Mouse (Mus musculus): ENCODE measurements around the gene Olfr1046.
"Not testable (repeated sequence)": the region's sequence is repeated elsewhere in the genome, so short reads cannot be mapped to it uniquely, and the experiment has no call there.

Gene Olfr1046

DNA sequence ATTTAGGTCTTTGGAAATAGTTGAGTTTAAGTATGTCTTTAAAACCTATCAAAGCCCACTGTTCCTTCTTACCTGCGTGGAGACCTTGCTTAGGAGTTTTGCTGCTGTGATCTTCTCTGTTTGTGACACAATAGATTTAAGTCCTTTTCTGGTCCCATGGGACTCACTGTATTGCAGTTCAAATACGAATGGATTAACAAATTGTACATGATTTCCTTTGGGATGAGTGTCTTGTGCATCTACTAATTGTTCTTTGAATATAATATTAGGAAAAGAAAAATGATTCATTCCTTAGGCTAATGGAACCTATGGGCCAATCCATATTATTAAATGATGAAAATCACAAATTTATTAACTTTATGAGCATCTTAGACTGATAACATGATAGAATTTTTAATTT, at the start of gene Olfr1046:
Gene Olfr1046 (minus strand): TSS at position 101 of the 400 bp plus-strand sequence.
- no peak for DNase-seq

DNA sequence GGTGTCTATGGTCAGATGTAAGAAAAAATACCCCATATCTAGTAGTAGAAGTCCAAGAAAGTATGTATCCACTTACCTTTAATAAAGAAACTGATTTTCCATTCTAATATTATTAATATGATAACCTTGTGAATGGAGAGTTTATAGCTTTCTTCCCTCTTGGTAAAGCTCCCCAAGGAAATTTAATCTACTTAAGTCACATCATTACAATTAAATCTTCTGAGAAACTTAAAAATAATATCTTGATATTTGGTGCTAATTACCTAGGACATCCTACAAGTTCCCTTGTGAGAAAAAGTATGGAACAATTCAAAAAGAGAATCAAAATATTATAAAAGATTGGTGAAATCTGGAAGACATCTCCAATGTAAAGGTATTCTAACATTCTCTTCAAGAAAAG, 39.1 kb upstream of the Olfr1046 start, which contains the start of gene Olfr1049:
Gene Olfr1049 (minus strand): TSS at position 101 of the 400 bp plus-strand sequence.
- DNase-seq, result not testable (repeated sequence)

DNA sequence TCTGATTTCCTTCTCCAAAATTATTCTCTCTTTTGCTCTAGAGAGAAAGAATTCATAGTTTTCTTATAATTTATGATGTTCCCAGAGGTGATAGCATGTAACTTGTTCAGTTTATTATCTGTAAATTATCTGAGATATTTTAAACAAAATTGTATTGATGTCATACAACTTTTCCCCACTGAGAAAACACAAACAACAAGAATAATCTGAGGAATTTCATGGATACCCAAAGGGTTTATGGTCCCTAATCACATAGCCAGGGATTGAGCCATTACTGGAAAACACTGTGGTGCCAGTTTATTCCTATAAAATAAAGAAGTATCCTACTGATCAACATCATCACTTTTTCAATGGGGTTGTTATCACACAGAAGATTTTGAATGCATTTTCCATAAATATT, 21.1 kb upstream of the Olfr1046 start, which contains the start of gene Olfr1048:
Gene Olfr1048 (minus strand): TSS at position 101 of the 400 bp plus-strand sequence.
- DNase-seq, result no peak

DNA sequence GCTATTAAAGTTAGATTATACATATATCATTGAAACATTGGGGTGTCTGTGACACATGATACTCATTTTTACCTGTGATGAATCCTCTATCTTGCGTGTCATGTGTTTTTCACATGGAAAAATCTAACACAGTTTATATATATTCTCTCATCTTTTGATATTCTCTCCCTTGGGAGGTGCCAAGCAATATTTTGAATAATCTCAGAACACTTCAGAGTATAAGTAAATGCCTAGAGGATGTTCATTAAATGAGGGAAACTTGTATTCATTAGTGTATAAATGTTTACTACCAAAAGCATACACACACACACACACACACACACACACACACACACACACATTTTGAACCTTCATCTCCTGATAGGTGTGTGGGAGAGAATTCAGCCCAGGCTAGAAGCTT, 12.2 kb upstream of the Olfr1046 start, which contains the start of gene Olfr1047:
Gene Olfr1047 (minus strand): TSS at position 101 of the 400 bp plus-strand sequence.
- DNase-seq, result no peak

DNA sequence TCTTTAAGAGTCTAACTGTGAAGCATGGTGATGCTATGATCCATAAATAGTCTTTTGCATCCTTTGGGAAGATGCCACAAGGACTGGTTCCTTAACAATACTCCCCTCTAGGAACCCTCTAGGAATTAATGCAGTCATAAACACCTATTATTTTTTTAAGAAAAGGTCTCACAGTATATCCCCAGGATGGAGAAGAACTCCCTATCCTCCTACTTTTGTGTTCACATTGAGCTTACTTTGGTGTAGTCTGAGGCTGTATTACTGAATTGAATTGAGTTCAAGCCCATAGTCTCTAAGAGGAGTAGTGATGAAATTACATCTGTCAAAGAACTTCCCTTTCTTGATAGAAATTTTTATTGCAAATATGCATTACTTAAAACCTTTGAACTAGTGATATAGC, 16.2 kb downstream of the Olfr1046 start, which contains the start of gene Olfr1045:
Gene Olfr1045 (minus strand): TSS at position 101 of the 400 bp plus-strand sequence.
- no peak for DNase-seq

DNA sequence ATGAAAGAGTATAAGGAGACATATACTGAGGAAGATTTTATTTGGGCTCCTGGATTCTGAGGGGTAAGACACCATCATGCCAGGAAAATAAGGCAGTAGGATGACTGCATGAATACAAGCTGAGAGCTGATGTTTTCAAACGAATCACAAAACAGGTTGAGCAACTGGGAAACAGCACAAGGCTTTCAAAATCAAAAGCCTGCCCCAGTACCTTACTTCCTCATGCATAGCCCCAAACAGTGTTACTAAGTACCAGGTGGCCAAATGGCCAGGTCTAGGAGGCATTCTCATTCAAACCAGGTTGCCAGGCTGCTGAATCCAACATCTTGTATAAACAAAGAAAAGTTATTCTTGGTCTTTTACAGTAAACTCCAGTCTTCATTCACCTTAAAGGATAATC, 23.3 kb downstream of the Olfr1046 start:
- DNase-seq, result no peak

DNA sequence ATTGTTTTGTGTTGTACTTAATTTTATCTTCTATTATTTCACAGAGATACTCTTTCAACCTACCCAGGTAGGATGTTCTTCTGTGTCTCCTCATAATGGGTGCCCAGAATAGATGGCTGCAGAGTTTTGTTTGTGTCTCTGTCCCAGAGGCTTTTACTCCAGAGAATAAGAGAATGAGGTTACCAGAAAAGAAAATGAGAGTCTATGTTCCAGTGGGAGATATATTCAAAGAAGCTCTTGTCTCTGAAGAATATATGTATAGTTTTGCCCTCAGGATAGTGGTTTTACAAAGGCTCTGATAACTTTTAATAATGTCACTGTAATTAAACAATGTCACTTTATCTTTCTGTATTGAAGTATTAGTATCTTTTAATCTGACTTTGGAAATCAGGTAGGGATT, 33.5 kb downstream of the Olfr1046 start, which contains the start of gene Olfr52:
Gene Olfr52 (minus strand): TSS at position 101 of the 400 bp plus-strand sequence.
- DNase-seq, result no peak

DNA sequence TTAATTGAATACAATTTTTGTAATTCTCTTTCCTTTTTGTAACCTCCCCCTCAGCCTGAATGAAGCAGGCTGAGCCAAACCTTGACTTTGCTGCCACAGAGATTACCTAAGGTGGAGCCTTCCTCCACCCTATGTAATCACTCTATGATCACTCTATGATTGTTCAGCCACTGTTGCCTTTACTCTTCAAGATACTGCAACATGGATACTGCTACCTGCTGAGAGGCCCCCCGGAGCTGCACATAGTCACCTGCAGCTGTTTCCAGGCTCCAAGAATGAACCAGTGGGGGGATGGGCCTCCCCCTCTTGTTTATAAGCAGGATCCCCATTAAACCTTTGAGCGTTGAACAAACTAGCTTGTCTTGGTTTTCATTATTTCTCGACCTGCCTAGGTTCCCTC, 39.2 kb downstream of the Olfr1046 start:
- no peak for DNase-seq

DNA sequence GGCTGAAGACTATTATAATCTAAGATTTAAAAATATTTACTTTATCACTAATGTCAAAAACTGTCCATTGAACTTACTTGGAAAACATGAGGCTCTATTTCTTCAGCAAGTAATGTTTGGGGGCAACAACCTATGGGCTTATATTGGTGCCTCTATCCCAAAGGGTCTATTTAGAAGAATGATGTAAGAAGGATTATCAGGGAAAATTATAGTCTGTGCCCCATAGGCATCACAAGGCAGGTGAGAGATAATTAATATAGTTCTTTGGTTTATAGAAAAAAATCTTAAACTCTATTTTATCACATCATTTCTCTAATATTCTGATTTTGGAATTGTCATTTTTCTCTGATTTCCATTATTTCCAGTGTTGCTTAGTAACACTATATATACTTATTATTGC, 41.4 kb downstream of the Olfr1046 start, which contains the start of gene Olfr1044:
Gene Olfr1044 (minus strand): TSS at position 101 of the 400 bp plus-strand sequence.
- no peak for DNase-seq

DNA sequence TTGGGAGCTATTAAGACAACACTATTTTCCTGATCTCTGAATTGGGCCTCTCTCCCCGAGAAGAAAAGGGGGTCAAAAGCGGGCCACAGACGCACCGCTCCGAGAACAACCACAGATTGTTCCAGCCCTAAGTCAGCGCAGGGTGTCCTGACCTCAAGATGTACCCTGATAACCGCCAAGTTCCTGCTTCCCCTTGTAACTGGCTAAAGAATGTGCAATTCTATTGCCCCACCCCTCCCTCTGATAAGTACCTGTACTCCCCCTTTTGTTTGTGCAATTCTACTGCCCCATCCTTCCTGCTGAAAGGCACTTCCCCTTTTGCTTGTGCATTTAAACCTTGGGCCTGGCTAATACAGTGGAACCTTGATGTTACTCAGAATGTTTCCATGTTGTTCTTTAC, 43.7 kb downstream of the Olfr1046 start:
- not testable (repeated sequence) for DNase-seq

DNA sequence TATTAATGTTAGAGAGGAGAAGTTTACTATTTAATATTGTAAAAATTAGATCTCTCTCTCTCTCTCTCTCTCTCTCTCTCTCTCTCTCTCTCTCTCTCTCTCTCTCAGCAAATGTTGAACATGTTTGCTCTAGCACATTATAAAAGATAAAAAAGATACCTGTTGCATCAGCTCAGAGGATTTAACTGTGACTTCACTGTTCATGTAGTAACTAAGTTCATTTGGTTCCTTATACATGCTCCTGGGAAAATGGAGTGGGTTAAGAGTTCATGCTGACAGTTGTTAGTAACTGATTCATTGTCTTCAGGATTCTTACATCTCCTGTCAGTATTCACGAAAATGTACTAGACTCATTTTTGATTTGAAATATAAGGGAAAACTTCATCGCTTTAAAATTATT, 51.7 kb downstream of the Olfr1046 start, which contains the start of gene Olfr1043:
Gene Olfr1043 (minus strand): TSS at position 101 of the 400 bp plus-strand sequence.
- DNase-seq, result no peak

Measured in kidney, postnatal 25 days (tissue).